Mouse (Mus musculus) forebrain, embryonic 12.5 days (tissue): Measurements from ENCODE around the gene Mgp. TPM values are rescaled to one million over a fixed set of nuclear protein-coding genes. Genes with fewer than 3 reads are reported as not detected.

Source experiments
- ATAC-seq: fragments of 200-750 bp; cut with Nextera tagmentation; 2 replicates; pipeline ENCODE4 v1.8.0; 2017; ENCODE audit warnings: moderate TSS enrichment; ENCODE audit not compliant: low FRiP score
- H3K27ac ChIP-seq: fragments of 300-500 bp; sonication (generic); 2 replicates; pipeline ENCODE4 v1.5.1; 2016; ENCODE audit warnings: mild to moderate bottlenecking
- H3K27me3 ChIP-seq: fragments of 300-500 bp; sonication (generic); 2 replicates; pipeline ENCODE4 v1.6.1; 2016; ENCODE audit warnings: mild to moderate bottlenecking
- H3K36me3 ChIP-seq: fragments of 300-500 bp; sonication (generic); replicated peaks from 2 replicates; pipeline ENCODE4 v1.6.1; 2016; ENCODE audit warnings: mild to moderate bottlenecking
- H3K4me1 ChIP-seq: fragments of 300-500 bp; sonication (generic); 2 replicates; pipeline ENCODE4 v1.6.1; 2016
- H3K4me2 ChIP-seq: fragments of 300-500 bp; sonication (generic); 2 replicates; pipeline ENCODE4 v1.6.1; 2016; ENCODE audit warnings: mild to moderate bottlenecking, moderate library complexity
- H3K4me3 ChIP-seq: fragments of 300-500 bp; sonication (generic); replicated peaks from 2 replicates; pipeline ENCODE4 v1.5.1; 2016; ENCODE audit warnings: mild to moderate bottlenecking
- H3K9ac ChIP-seq: fragments of 300-500 bp; sonication (generic); 2 replicates; pipeline ENCODE4 v1.6.1; 2016; ENCODE audit warnings: mild to moderate bottlenecking
- H3K9me3 ChIP-seq: fragments of 300-500 bp; sonication (generic); 2 replicates; pipeline ENCODE4 v1.6.1; 2016
- WGBS: fragments of 180-500 bp; shearing (Covaris S2); methylation state at CpG from one replicate; pipeline ENCODE4 v1.1.7; 2016; 5-methylcytosine and 5-hydroxymethylcytosine counted together
- polyA plus RNA-seq: library from polyadenylated mRNA; unstranded; fragments of >200 nt; fragmentation: Nextera tagmentation; extraction: Ambion mirVana; gene quantifications from 2 replicates; pipeline ENCODE4 v1.2.1, GENCODE M21; 2016

The Mgp gene
- polyA plus RNA-seq, 1 experiment from 2014 or later = 7.2 TPM

GRCm38 (mm10) chr6:136845706-136846480 lies 29.7 kb downstream of the Mgp start:
- no peak for ATAC-seq
- no peak overlapping the region for H3K4me2 ChIP-seq
- no peak overlapping the region for H3K9ac ChIP-seq
- H3K4me3 ChIP-seq = no peak overlapping the region
- 73% methylated on average over 5 of the region's 5 CpGs for WGBS
- no peaks in the 10 kb centered on the region for H3K9me3 ChIP-seq
- no peaks in the 10 kb centered on the region for H3K36me3 ChIP-seq
- H3K27me3 ChIP-seq = no peaks in the 10 kb centered on the region
- no peak overlapping the region for H3K27ac ChIP-seq
- H3K4me1 ChIP-seq = no peaks in the 10 kb centered on the region

- ATAC-seq = no peak
- H3K9me3 ChIP-seq = no peaks in the 10 kb centered on the region
- H3K4me1 ChIP-seq = no peaks in the 10 kb centered on the region
- no peaks in the 10 kb centered on the region for H3K36me3 ChIP-seq
- H3K27me3 ChIP-seq = no peaks in the 10 kb centered on the region
- no peak overlapping the region for H3K9ac ChIP-seq
- H3K27ac ChIP-seq = no peak overlapping the region
- H3K4me2 ChIP-seq = no peak overlapping the region
- 62% methylated on average over 2 of the region's 2 CpGs for WGBS
- H3K4me3 ChIP-seq = no peak overlapping the region
Measured at GRCm38 (mm10) chr6:136844903-136845302, 30.7 kb downstream of the Mgp start.

- H3K27me3 ChIP-seq = peaks cover 4% of the 10 kb centered on the region; the same call in 1 of the 2 replicates
- H3K36me3 ChIP-seq = no peaks in the 10 kb centered on the region
- ATAC-seq = no peak
- 86% methylated on average over 3 of the region's 3 CpGs for WGBS
- no peak overlapping the region for H3K4me3 ChIP-seq
- H3K9me3 ChIP-seq = no peaks in the 10 kb centered on the region
- H3K4me2 ChIP-seq = no peak overlapping the region
- no peak overlapping the region for H3K9ac ChIP-seq
- H3K27ac ChIP-seq = no peak overlapping the region
- no peaks in the 10 kb centered on the region for H3K4me1 ChIP-seq
Measured at GRCm38 (mm10) chr6:136837323-136837722, 38.3 kb downstream of the Mgp start.

- H3K36me3 ChIP-seq = no peaks in the 10 kb centered on the region
- no peak within 1 kb of the TSS for H3K4me2 ChIP-seq
- 74% methylated on average over 4 of the region's 4 CpGs for WGBS
- H3K27ac ChIP-seq = no peak within 1 kb of the TSS
- no peak within 1 kb of the TSS for H3K9ac ChIP-seq
- no peaks in the 10 kb centered on the region for H3K4me1 ChIP-seq
- H3K27me3 ChIP-seq = peaks cover 16% of the 10 kb centered on the region
- no peak within 1 kb of the TSS for H3K4me3 ChIP-seq
- ATAC-seq = no peak
- H3K9me3 ChIP-seq = no peaks in the 10 kb centered on the region
Measured at GRCm38 (mm10) chr6:136835352-136835751, 40.3 kb downstream of the Mgp start, which contains the start of gene Smco3. Smco3 (minus strand) TSS chr6:136835452.

GRCm38 (mm10) chr6:136831712-136832111 lies 43.9 kb downstream of the Mgp start:
- H3K9me3 ChIP-seq = no peaks in the 10 kb centered on the region

GRCm38 (mm10) chr6:136828681-136829080 lies 46.9 kb downstream of the Mgp start:
- ATAC-seq = peak; percentile 1; the same call in 1 of the 2 replicates
- H3K27ac ChIP-seq = peak overlapping the region; percentile 81
- H3K36me3 ChIP-seq = peaks cover 16% of the 10 kb centered on the region

More at GRCm38 (mm10) chr6:136831712-136832111, 43.9 kb downstream of the Mgp start:
- ATAC-seq = no peak
- Histone ChIP-seq H3K9ac (no peak overlapping the region), H3K4me3 (no peak overlapping the region), H3K27me3 (peaks cover 16% of the 10 kb centered on the region), H3K4me1 (peaks cover 9% of the 10 kb centered on the region), H3K36me3 (no peaks in the 10 kb centered on the region), H3K4me2 (no peak overlapping the region), H3K27ac (no peak overlapping the region)
- WGBS = 77% methylated on average over 5 of the region's 5 CpGs

GRCm38 (mm10) chr6:136827881-136828561 lies 47.6 kb downstream of the Mgp start, which contains the start of gene Wbp11:
Wbp11 (minus strand) TSS chr6:136828233.
- Histone ChIP-seq H3K9ac (peak within 1 kb of the TSS; percentile 96), H3K4me1 (peaks cover 9% of the 10 kb centered on the region), H3K36me3 (peaks cover 18% of the 10 kb centered on the region), H3K4me3 (peak within 1 kb of the TSS; percentile 99), H3K9me3 (no peaks in the 10 kb centered on the region), H3K4me2 (peak within 1 kb of the TSS; percentile 75), H3K27me3 (peaks cover 12% of the 10 kb centered on the region; the same call in 1 of the 2 replicates), H3K27ac (peak within 1 kb of the TSS; percentile 81)
- ATAC-seq = peak; percentile 100
- WGBS = under 1% methylated on average over 45 of the region's 45 CpGs

More at GRCm38 (mm10) chr6:136828681-136829080, 46.9 kb downstream of the Mgp start:
- peak overlapping the region; percentile 59 for H3K4me2 ChIP-seq
- peak overlapping the region; percentile 99 for H3K4me3 ChIP-seq
- 38% methylated on average over 4 of the region's 4 CpGs for WGBS
- no peaks in the 10 kb centered on the region for H3K9me3 ChIP-seq
- H3K4me1 ChIP-seq = peaks cover 9% of the 10 kb centered on the region
- peak overlapping the region; percentile 59 for H3K9ac ChIP-seq
- peaks cover 12% of the 10 kb centered on the region; the same call in 1 of the 2 replicates for H3K27me3 ChIP-seq

GRCm38 (mm10) chr6:136827516-136827880 lies 48.1 kb downstream of the Mgp start, which contains the start of gene BC049715:
BC049715 (plus strand) TSS chr6:136827626.
- H3K4me2 ChIP-seq = peak within 1 kb of the TSS; percentile 75
- peaks cover 9% of the 10 kb centered on the region for H3K4me1 ChIP-seq
- H3K36me3 ChIP-seq = peaks cover 23% of the 10 kb centered on the region
- ATAC-seq = no peak; the same call in 1 of the 2 replicates
- peak within 1 kb of the TSS; percentile 99 for H3K4me3 ChIP-seq
- H3K27ac ChIP-seq = peak within 1 kb of the TSS; percentile 81
- H3K27me3 ChIP-seq = peaks cover 12% of the 10 kb centered on the region; the same call in 1 of the 2 replicates
- no peaks in the 10 kb centered on the region for H3K9me3 ChIP-seq
- peak within 1 kb of the TSS; percentile 96 for H3K9ac ChIP-seq
- under 1% methylated on average over 34 of the region's 34 CpGs for WGBS

GRCm38 (mm10) chr6:136827116-136827515 lies 48.5 kb downstream of the Mgp start:
- H3K4me2 ChIP-seq = peak overlapping the region; percentile 75

GRCm38 (mm10) chr6:136824987-136825386 lies 50.6 kb downstream of the Mgp start:
- peaks cover 48% of the 10 kb centered on the region for H3K36me3 ChIP-seq
- 95% methylated on average over 8 of the region's 8 CpGs for WGBS
- ATAC-seq = no peak

More at GRCm38 (mm10) chr6:136827116-136827515, 48.5 kb downstream of the Mgp start:
- Histone ChIP-seq H3K4me1 (peaks cover 9% of the 10 kb centered on the region), H3K36me3 (peaks cover 27% of the 10 kb centered on the region), H3K27ac (no peak overlapping the region), H3K27me3 (peaks cover 12% of the 10 kb centered on the region; the same call in 1 of the 2 replicates), H3K4me3 (peak overlapping the region; percentile 99), H3K9ac (peak overlapping the region; percentile 96), H3K9me3 (no peaks in the 10 kb centered on the region)
- ATAC-seq = no peak
- 18% methylated on average over 7 of the region's 7 CpGs for WGBS

More at GRCm38 (mm10) chr6:136824987-136825386, 50.6 kb downstream of the Mgp start:
- Histone ChIP-seq H3K9me3 (no peaks in the 10 kb centered on the region), H3K27me3 (no peaks in the 10 kb centered on the region), H3K4me2 (no peak overlapping the region), H3K27ac (no peak overlapping the region), H3K4me3 (no peak overlapping the region), H3K4me1 (peaks cover 9% of the 10 kb centered on the region), H3K9ac (no peak overlapping the region)
